10 mouse cellular contexts compared by ENCODE assay signal in genomic region chr11:102581281-102582015, GRCm38 (mm10). TPM values are rescaled to one million over a fixed set of nuclear protein-coding genes. Genes with fewer than 3 reads are reported as not detected.
A peak's percentile ranks its signal among the peaks of the same experiment; 100 is the strongest.
DNase-seq lines count a peak whose midpoint lies in the region; ATAC-seq and TF ChIP-seq lines count a peak whose summit lies in the region.
"Had no signal": no experiment of that assay in that cellular context is flagged by ENCODE, and none has a peak within 500 bp of the region (broad histone marks: within the 10 kb centered on the region; RNA-seq: fewer than 3 reads in every experiment).

No protein-coding gene starts in this region.

- peak; percentile 18 for DNase-seq in cerebellum, adult 11 months
- no peak for DNase-seq in limb, embryonic 11.5 days (ENCODE audit: low spot score)
- DNase-seq in spleen, adult 12 weeks (ENCODE audit: low spot score) = no peak
- DNase-seq in adipocyte (ENCODE audit: low spot score) = no peak
- DNase-seq in gastrocnemius, adult 18-20 months (ENCODE audit: low spot score) = no peak
- DNase-seq: spleen, adult 18-20 months had no signal

- no peak for TF ChIP-seq CTCF in E14TG2a.4 (conservative IDR thresholded peaks at IDR 0.05; ENCODE audit: low read length)

- H3K9me3 ChIP-seq in E14TG2a.4 (ENCODE audit: low read length) = peaks cover under 1% of the 10 kb centered on the region
- H3K9me3 ChIP-seq in forebrain, embryonic 16.5 days (ENCODE audit: control insufficient read depth, low read length) = no peaks in the 10 kb centered on the region
- no peaks in the 10 kb centered on the region for H3K9me3 ChIP-seq in limb, embryonic 11.5 days (ENCODE audit: control insufficient read depth, low read length)

- H3K4me3 ChIP-seq in E14TG2a.4 (replicated peaks; ENCODE audit: low read length) = peak overlapping the region; percentile 69
- H3K4me3 ChIP-seq in forebrain, embryonic 16.5 days (replicated peaks; ENCODE audit: low read length) = no peak overlapping the region
- no peak overlapping the region for H3K4me3 ChIP-seq in limb, embryonic 11.5 days (ENCODE audit: low read depth, low read length)

- ATAC-seq in cerebellum, adult (ENCODE audit: insufficient number of reproducible peaks, low FRiP score, low TSS enrichment) = no peak
- no peak for ATAC-seq in forebrain, embryonic 16.5 days
- no peak for ATAC-seq in limb, embryonic 11.5 days (ENCODE audit: insufficient number of reproducible peaks, low FRiP score, low TSS enrichment, low read depth)

- peak overlapping the region; percentile 64 for H3K27ac ChIP-seq in forebrain, embryonic 16.5 days (ENCODE audit: low read length)
- no peak overlapping the region for H3K27ac ChIP-seq in limb, embryonic 11.5 days (replicated peaks; ENCODE audit: low read depth, low read length)

- peaks cover 5% of the 10 kb centered on the region for H3K36me3 ChIP-seq in E14TG2a.4 (ENCODE audit: insufficient read depth, low read length)
- no peaks in the 10 kb centered on the region for H3K36me3 ChIP-seq in forebrain, embryonic 16.5 days (ENCODE audit: control insufficient read depth, insufficient read depth)
- H3K36me3 ChIP-seq in limb, embryonic 11.5 days (ENCODE audit: control insufficient read depth, insufficient read depth, low read length) = no peaks in the 10 kb centered on the region

- WGBS in forebrain, embryonic 16.5 days = 6% methylated on average over 11 of the region's 11 CpGs
- WGBS in limb, embryonic 11.5 days = 31% methylated on average over 11 of the region's 11 CpGs

- peaks cover 90% of the 10 kb centered on the region for H3K4me1 ChIP-seq in E14TG2a.4 (replicated peaks; ENCODE audit: low read depth, low read length)
- H3K4me1 ChIP-seq in forebrain, embryonic 16.5 days (replicated peaks; ENCODE audit: control insufficient read depth, insufficient read depth, low read length) = peaks cover 28% of the 10 kb centered on the region
- peaks cover 24% of the 10 kb centered on the region for H3K4me1 ChIP-seq in limb, embryonic 11.5 days (ENCODE audit: control insufficient read depth, insufficient read depth, low read length)

- no peaks in the 10 kb centered on the region for H3K27me3 ChIP-seq in E14TG2a.4 (ENCODE audit: insufficient read depth, low read length)
- H3K27me3 ChIP-seq in forebrain, embryonic 16.5 days (replicated peaks; ENCODE audit: control insufficient read depth, insufficient read depth, low read length) = no peaks in the 10 kb centered on the region
- H3K27me3 ChIP-seq in limb, embryonic 11.5 days (ENCODE audit: control insufficient read depth, insufficient read depth, low read length) = no peaks in the 10 kb centered on the region

- no peak overlapping the region for H3K9ac ChIP-seq in forebrain, embryonic 16.5 days (replicated peaks; ENCODE audit: low read depth, low read length)
- peak overlapping the region; percentile 14; the same call in 1 of the 2 replicates for H3K9ac ChIP-seq in limb, embryonic 11.5 days (ENCODE audit: low read length)

- 0 out of 2 replicates have a peak overlapping the region, but pooled peaks have one; percentile 8 for H3K4me2 ChIP-seq in forebrain, embryonic 16.5 days (ENCODE audit: low read length)
- no peak overlapping the region for H3K4me2 ChIP-seq in limb, embryonic 11.5 days (ENCODE audit: low read depth, severe bottlenecking)

RNA-seq across cellular contexts. Expression of gene Gm11627, which starts 2.2 kb away (rescaled TPM):
- polyA plus RNA-seq in forebrain, embryonic 16.5 days (2015; fragmentation: Nextera tagmentation; extraction: Ambion mirVana) = 6.4 and 8.3 TPM in 2 replicates
- polyA plus RNA-seq in limb, embryonic 11.5 days (2014; fragmentation: Nextera tagmentation; extraction: Ambion mirVana) = 3.9 and 4.2 TPM in 2 replicates
- under 1 TPM in 1 of 2 experiments, not detected in 1; 0.43 TPM for total RNA-seq in gastrocnemius, adult 18-20 months (2021)
- total RNA-seq: liver, adult 2 months had no signal
- polyA plus RNA-seq: liver, adult 2 months had no signal

RNA-seq across cellular contexts. Expression of gene Fzd2, which starts 22.7 kb away (rescaled TPM):
- polyA plus RNA-seq in forebrain, embryonic 16.5 days (2015; fragmentation: Nextera tagmentation; extraction: Ambion mirVana) = 12.0 and 13.5 TPM in 2 replicates
- 57.2 and 57.4 TPM in 2 replicates for polyA plus RNA-seq in limb, embryonic 11.5 days (2014; fragmentation: Nextera tagmentation; extraction: Ambion mirVana)
- total RNA-seq in gastrocnemius, adult 18-20 months (2021) = 1 to 10 TPM in 1 of 2 experiments, under 1 TPM in 1; 0.89 to 1.8 TPM

RNA-seq across cellular contexts. Expression of gene Gpatch8, which starts 25.3 kb away (rescaled TPM):
- 66.6 and 88.1 TPM in 2 replicates for polyA plus RNA-seq in forebrain, embryonic 16.5 days (2015; fragmentation: Nextera tagmentation; extraction: Ambion mirVana)
- 52.9 and 55.0 TPM in 2 replicates for polyA plus RNA-seq in limb, embryonic 11.5 days (2014; fragmentation: Nextera tagmentation; extraction: Ambion mirVana)
- 10 to 100 TPM; 26.1 to 27.1 TPM for total RNA-seq in gastrocnemius, adult 18-20 months (2021)
